Mouse (Mus musculus) neutrophil, adult 83 days (primary cell): ENCODE measurements around the gene Gm49325. TPM values are rescaled to one million over a fixed set of nuclear protein-coding genes. Genes with fewer than 3 reads are reported as not detected.

Experiments
- total RNA-seq, 2 experiments: library from RNA; stranded (reverse); gene quantifications; one replicate each; pipeline ENCODE4 v1.2.4; 2023

The Gm49325 gene
- 1 to 10 TPM in 1 of 2 experiments, not detected in 1; 4.6 TPM for total RNA-seq

GRCm38 (mm10) chr10:77605908-77606826, at the start of gene Gm49325, which contains the start of gene Sumo3:
Gene Gm49325 (plus strand): TSS chr10:77606197.
Gene Sumo3 (plus strand): TSS chr10:77606097.

DNA sequence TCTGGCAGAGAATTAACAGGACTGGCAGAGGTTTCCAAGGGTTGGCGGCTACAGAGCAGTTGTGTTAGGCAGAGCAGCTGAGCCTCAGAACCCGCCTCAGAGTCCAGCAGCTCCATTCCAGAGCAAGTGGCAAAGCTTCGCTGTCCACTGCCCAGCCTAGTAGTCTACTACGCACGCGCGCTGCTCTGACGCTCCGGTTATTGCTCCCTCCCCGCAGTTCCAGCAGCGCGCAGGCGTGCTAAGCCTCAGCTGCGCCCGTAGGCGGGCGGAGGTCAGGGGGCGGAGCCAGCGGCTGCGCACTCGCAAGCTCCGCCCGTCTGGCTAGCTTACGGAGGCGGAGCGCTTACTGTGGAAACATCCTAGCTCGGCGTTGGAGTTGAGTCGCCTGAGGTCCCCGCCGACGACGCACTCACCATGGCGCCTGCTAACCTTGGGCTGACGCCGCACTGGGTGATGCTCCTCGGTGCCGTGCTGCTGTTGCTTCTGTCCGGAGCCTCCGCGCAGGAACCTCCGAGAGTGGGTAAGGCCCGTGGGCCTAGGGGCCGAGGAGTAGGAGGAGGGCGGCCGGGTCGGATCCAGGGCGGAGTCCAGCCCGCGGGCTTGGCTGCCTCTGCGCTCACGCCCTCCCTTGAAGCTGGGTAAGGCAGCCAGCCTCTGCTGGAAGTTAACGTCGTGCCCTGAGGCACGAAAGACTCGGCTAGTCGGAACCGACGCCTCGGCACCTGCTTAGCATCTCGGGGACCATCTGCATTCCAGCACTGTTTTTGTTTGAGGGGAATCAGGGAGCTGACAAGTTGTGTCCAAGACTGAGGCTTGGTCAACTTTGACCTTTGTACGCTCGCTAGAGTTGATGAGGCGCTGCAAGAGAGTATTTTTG, 24.4 kb upstream of the Gm49325 start, which contains the start of gene Pttg1ip:
TSS of gene Pttg1ip (plus strand) at position 313 of the 877 bp plus-strand sequence.

GRCm38 (mm10) chr10:77622055-77622988, 16.3 kb downstream of the Gm49325 start, which contains the start of gene Ube2g2:
Gene Ube2g2 (plus strand): TSS chr10:77622275.

GRCm38 (mm10) chr10:77685895-77686664, 80.1 kb downstream of the Gm49325 start, which contains the start of gene Tspear:
Gene Tspear (plus strand): TSS chr10:77686569.

GRCm38 (mm10) chr10:77690356-77690807, 84.4 kb downstream of the Gm49325 start, which contains the start of gene Gm19402:
Gene Gm19402 (minus strand): TSS chr10:77690757.

Other genes starting within 250 kb of the Gm49325 start
- under 1 TPM; 0.18 to 0.35 TPM for gene Adarb1, start 187.9 kb upstream of the Gm49325 start, total RNA-seq
- gene Fam207a, start 90.4 kb upstream of the Gm49325 start, total RNA-seq, result 10 to 100 TPM; 15.7 to 16.4 TPM
- gene Itgb2, start 75.9 kb upstream of the Gm49325 start, total RNA-seq, result 100 to 1,000 TPM; 782 to 835 TPM
- 10 to 100 TPM; 70.5 to 75.8 TPM for gene Pttg1ip, start 24.5 kb upstream of the Gm49325 start, total RNA-seq
- gene Sumo3, start 100 bp upstream of the Gm49325 start, total RNA-seq, result 10 to 100 TPM; 54.9 to 60.9 TPM
- 10 to 100 TPM; 34.3 to 36.2 TPM for gene Ube2g2, start 16.1 kb downstream of the Gm49325 start, total RNA-seq
- gene Tspear, start 80.4 kb downstream of the Gm49325 start, total RNA-seq, result not detected
- not detected for gene Gm19402, start 84.6 kb downstream of the Gm49325 start, total RNA-seq
- gene Gm9508, start 91.0 kb downstream of the Gm49325 start, total RNA-seq, result not detected
- not detected for gene Gm10272, start 100.4 kb downstream of the Gm49325 start, total RNA-seq
- gene Gm10024, start 105.3 kb downstream of the Gm49325 start, total RNA-seq, result not detected
- gene Gm10142, start 109.6 kb downstream of the Gm49325 start, total RNA-seq, result not detected
- gene Krtap12-1, start 114.4 kb downstream of the Gm49325 start, total RNA-seq, result not detected
- not detected for gene Gm10100, start 120.3 kb downstream of the Gm49325 start, total RNA-seq
- not detected for gene Gm18596, start 136.4 kb downstream of the Gm49325 start, total RNA-seq
- gene Gm9736, start 145.2 kb downstream of the Gm49325 start, total RNA-seq, result not detected
- not detected for gene Gm3233, start 153.5 kb downstream of the Gm49325 start, total RNA-seq
- not detected for gene Gm3238, start 165.1 kb downstream of the Gm49325 start, total RNA-seq
- not detected for gene Gm7138, start 170.7 kb downstream of the Gm49325 start, total RNA-seq
- not detected for gene Gm3250, start 176.3 kb downstream of the Gm49325 start, total RNA-seq
- gene Gm7137, start 182.0 kb downstream of the Gm49325 start, total RNA-seq, result not detected
- gene Gm9639, start 188.9 kb downstream of the Gm49325 start, total RNA-seq, result not detected
- not detected for gene Gm19668, start 192.9 kb downstream of the Gm49325 start, total RNA-seq
- not detected for gene Gm9507, start 205.6 kb downstream of the Gm49325 start, total RNA-seq
- not detected for gene Gm2696, start 208.5 kb downstream of the Gm49325 start, total RNA-seq
- gene Krtap10-4, start 220.9 kb downstream of the Gm49325 start, total RNA-seq, result not detected
- gene Krtap10-10, start 229.8 kb downstream of the Gm49325 start, total RNA-seq, result not detected
- not detected for gene Gm36176, start 240.6 kb downstream of the Gm49325 start, total RNA-seq
- gene Gm10318, start 246.7 kb downstream of the Gm49325 start, total RNA-seq, result not detected